Mouse (Mus musculus): ENCODE data around the gene Mus81. TPM values are rescaled to one million over a fixed set of nuclear protein-coding genes. Genes with fewer than 3 reads are reported as not detected.

The Mus81 gene
- polyA plus RNA-seq, 1 experiment from 2014 or later = 35.5 TPM

GRCm38 (mm10) chr19:5477668-5478300, 10.4 kb downstream of the Mus81 start:
- Histone ChIP-seq H3K4me2 (no peak overlapping the region), H3K27ac (no peak overlapping the region), H3K9ac (no peak overlapping the region), H3K4me3 (no peak overlapping the region), H3K4me1 (peaks cover 18% of the 10 kb centered on the region), H3K36me3 (peaks cover 55% of the 10 kb centered on the region), H3K9me3 (no peaks in the 10 kb centered on the region), H3K27me3 (no peaks in the 10 kb centered on the region)
- WGBS = 90% methylated on average over 18 of the region's 18 CpGs
- ATAC-seq (ENCODE audit: insufficient number of reproducible peaks, low FRiP score, low TSS enrichment, low read depth) = no peak

- peaks cover 18% of the 10 kb centered on the region for H3K4me1 ChIP-seq
- H3K27ac ChIP-seq = no peak overlapping the region
- H3K4me2 ChIP-seq = no peak overlapping the region
- no peaks in the 10 kb centered on the region for H3K9me3 ChIP-seq
- H3K27me3 ChIP-seq = no peaks in the 10 kb centered on the region
- WGBS = 81% methylated on average over 10 of the region's 10 CpGs
- ATAC-seq (ENCODE audit: insufficient number of reproducible peaks, low FRiP score, low TSS enrichment, low read depth) = no peak
- no peak overlapping the region for H3K9ac ChIP-seq
- H3K4me3 ChIP-seq = no peak overlapping the region
- H3K36me3 ChIP-seq = peaks cover 48% of the 10 kb centered on the region
Observed at GRCm38 (mm10) chr19:5477004-5477667, 11.1 kb downstream of the Mus81 start.

- peak overlapping the region; percentile 68 for H3K9ac ChIP-seq
- peak overlapping the region; percentile 90 for H3K27ac ChIP-seq
- H3K4me1 ChIP-seq = peaks cover 18% of the 10 kb centered on the region
- ATAC-seq (ENCODE audit: insufficient number of reproducible peaks, low FRiP score, low TSS enrichment, low read depth) = peak; percentile 12; the same call in 1 of the 2 replicates
- 14% methylated on average over 13 of the region's 13 CpGs for WGBS
- no peaks in the 10 kb centered on the region for H3K9me3 ChIP-seq
- peak overlapping the region; percentile 83 for H3K4me2 ChIP-seq
- peak overlapping the region; percentile 61 for H3K4me3 ChIP-seq
- peaks cover 29% of the 10 kb centered on the region for H3K36me3 ChIP-seq
- no peaks in the 10 kb centered on the region for H3K27me3 ChIP-seq
Observed at GRCm38 (mm10) chr19:5475069-5475714, 13.0 kb downstream of the Mus81 start.

DNA sequence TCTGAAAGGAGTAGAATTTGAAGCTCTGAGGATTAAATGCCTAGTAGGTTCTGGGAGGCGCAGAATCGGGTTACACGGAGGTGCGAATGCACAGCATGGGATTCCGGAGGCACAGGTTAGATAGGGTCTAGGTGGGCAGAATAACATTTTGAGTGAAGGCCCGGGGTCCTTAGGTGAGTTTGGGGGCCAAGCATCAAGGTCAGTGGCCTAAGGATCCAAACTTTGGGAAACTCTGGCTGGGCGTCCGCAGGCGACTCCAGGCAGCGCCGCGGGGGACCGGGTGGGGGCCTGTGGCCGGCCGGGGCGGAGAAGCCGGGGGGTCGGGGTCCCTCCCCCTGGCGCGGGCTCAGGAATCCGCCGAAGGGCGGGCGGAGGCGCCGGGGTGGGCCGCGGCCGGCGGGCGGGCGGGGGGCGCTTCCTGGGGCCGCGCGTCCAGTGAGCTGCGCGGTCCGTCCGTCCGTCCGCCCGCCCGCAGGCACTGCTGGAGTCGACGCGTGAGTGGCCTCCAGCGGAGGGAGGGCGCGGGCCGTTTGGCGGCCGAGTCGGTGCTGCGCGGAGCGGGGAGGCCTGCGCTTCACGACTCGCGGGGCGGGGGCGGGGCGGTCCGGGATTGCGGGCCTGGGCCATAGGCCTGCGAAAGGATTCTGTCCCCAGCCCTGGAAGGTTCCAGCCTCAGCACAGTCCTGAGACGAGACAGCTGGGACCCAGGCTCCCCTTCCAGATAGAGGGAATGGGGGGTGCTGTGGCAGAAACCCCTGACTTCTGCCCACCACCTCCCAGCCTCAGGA, 13.7 kb downstream of the Mus81 start:
- Histone ChIP-seq H3K36me3 (peaks cover 22% of the 10 kb centered on the region), H3K4me3 (peak overlapping the region; percentile 61), H3K4me1 (peaks cover 18% of the 10 kb centered on the region), H3K9ac (peak overlapping the region; percentile 68), H3K27ac (peak overlapping the region; percentile 90), H3K27me3 (no peaks in the 10 kb centered on the region), H3K9me3 (no peaks in the 10 kb centered on the region), H3K4me2 (peak overlapping the region; percentile 83)
- under 1% methylated on average over 61 of the region's 68 CpGs for WGBS
- peak; percentile 60 for ATAC-seq (ENCODE audit: insufficient number of reproducible peaks, low FRiP score, low TSS enrichment, low read depth)

DNA sequence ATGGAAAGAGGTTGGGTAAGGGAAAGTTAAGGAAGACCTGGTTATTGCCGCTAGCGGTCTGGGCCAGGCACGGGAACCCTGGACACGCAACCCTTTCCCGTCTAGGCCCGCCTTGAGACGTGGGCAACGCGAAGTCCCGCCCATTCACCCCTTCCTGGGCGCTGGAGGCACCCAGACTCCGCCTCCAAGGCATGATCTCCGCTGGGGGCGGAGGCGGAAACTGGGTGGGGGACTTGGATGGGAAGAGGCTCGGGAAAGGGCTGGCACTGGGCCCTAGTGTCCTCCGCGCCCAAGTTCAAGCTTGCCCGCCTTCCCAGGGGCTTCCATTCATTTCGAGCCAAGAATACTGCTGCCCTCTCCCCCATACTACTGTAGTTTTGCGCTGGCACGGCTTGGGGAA, 14.5 kb downstream of the Mus81 start, which contains the start of gene Efemp2:
TSS of gene Efemp2 (plus strand) at position 235 of the 400 bp plus-strand sequence.
- peaks cover 14% of the 10 kb centered on the region for H3K36me3 ChIP-seq
- under 1% methylated on average over 22 of the region's 22 CpGs for WGBS
- H3K4me3 ChIP-seq = peak within 1 kb of the TSS; percentile 61
- peaks cover 18% of the 10 kb centered on the region for H3K4me1 ChIP-seq
- peak within 1 kb of the TSS; percentile 90 for H3K27ac ChIP-seq
- H3K4me2 ChIP-seq = peak within 1 kb of the TSS; percentile 83
- H3K9me3 ChIP-seq = no peaks in the 10 kb centered on the region
- ATAC-seq (ENCODE audit: insufficient number of reproducible peaks, low FRiP score, low TSS enrichment, low read depth) = peak; percentile 67
- H3K9ac ChIP-seq = peak within 1 kb of the TSS; percentile 68
- H3K27me3 ChIP-seq = no peaks in the 10 kb centered on the region

- no peak overlapping the region for H3K4me3 ChIP-seq
- peaks cover 6% of the 10 kb centered on the region; the same call in 1 of the 2 replicates for H3K36me3 ChIP-seq
- H3K27me3 ChIP-seq = no peaks in the 10 kb centered on the region
- 74% methylated on average over 3 of the region's 3 CpGs for WGBS
- peak overlapping the region; percentile 90; the same call in 1 of the 2 replicates for H3K27ac ChIP-seq
- no peak for ATAC-seq (ENCODE audit: insufficient number of reproducible peaks, low FRiP score, low TSS enrichment, low read depth)
- no peak overlapping the region for H3K9ac ChIP-seq
- no peaks in the 10 kb centered on the region for H3K9me3 ChIP-seq
- peaks cover 23% of the 10 kb centered on the region for H3K4me1 ChIP-seq
- no peak overlapping the region for H3K4me2 ChIP-seq
Observed at GRCm38 (mm10) chr19:5472857-5473256, 15.3 kb downstream of the Mus81 start.

GRCm38 (mm10) chr19:5471846-5472245, 16.4 kb downstream of the Mus81 start:
- WGBS = 46% methylated on average over 5 of the region's 5 CpGs
- no peaks in the 10 kb centered on the region for H3K9me3 ChIP-seq
- ATAC-seq (ENCODE audit: insufficient number of reproducible peaks, low FRiP score, low TSS enrichment, low read depth) = no peak
- H3K9ac ChIP-seq = no peak overlapping the region
- no peak overlapping the region for H3K27ac ChIP-seq
- H3K4me2 ChIP-seq = no peak overlapping the region
- peaks cover 23% of the 10 kb centered on the region for H3K4me1 ChIP-seq
- peaks cover 9% of the 10 kb centered on the region for H3K36me3 ChIP-seq
- no peaks in the 10 kb centered on the region for H3K27me3 ChIP-seq
- no peak overlapping the region for H3K4me3 ChIP-seq

DNA sequence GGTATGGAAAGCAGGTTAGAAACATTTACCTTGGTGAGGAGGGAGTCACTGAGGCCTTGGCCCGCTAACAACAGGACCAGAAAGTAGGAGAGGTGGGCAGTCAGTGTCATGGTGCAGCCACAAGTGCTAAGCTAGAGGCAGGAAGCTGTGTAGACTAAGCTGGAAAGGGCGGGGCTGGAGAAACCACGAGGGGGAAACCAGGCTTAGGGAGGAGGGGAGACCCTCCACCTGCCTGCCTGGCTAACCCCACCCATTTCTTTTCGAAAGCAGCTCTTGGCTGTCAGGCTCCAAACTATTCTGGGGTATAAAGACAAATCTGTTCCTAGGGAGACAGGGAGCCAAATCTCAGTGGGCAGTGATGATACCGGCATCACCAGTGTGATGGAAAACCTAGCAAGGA, 19.8 kb downstream of the Mus81 start, which contains the start of gene Ctsw:
TSS of gene Ctsw (minus strand) at position 134 of the 400 bp plus-strand sequence.
- no peak within 1 kb of the TSS for H3K9ac ChIP-seq
- WGBS = 53% methylated on average over 5 of the region's 5 CpGs
- no peak within 1 kb of the TSS for H3K4me3 ChIP-seq
- H3K4me1 ChIP-seq = peaks cover 15% of the 10 kb centered on the region
- no peaks in the 10 kb centered on the region for H3K27me3 ChIP-seq
- ATAC-seq (ENCODE audit: insufficient number of reproducible peaks, low FRiP score, low TSS enrichment, low read depth) = no peak
- peaks cover 42% of the 10 kb centered on the region for H3K36me3 ChIP-seq
- 0 out of 2 replicates have a peak within 1 kb of the TSS, but pooled peaks have one; percentile 18 for H3K27ac ChIP-seq
- H3K9me3 ChIP-seq = no peaks in the 10 kb centered on the region
- no peak within 1 kb of the TSS for H3K4me2 ChIP-seq

GRCm38 (mm10) chr19:5466916-5467500, 21.2 kb downstream of the Mus81 start:
- peaks cover 54% of the 10 kb centered on the region for H3K36me3 ChIP-seq
- no peak for ATAC-seq (ENCODE audit: insufficient number of reproducible peaks, low FRiP score, low TSS enrichment, low read depth)
- H3K4me3 ChIP-seq = no peak overlapping the region
- H3K9ac ChIP-seq = no peak overlapping the region
- H3K27ac ChIP-seq = no peak overlapping the region
- 86% methylated on average over 6 of the region's 6 CpGs for WGBS
- H3K27me3 ChIP-seq = no peaks in the 10 kb centered on the region
- peaks cover 15% of the 10 kb centered on the region for H3K4me1 ChIP-seq
- H3K4me2 ChIP-seq = no peak overlapping the region
- no peaks in the 10 kb centered on the region for H3K9me3 ChIP-seq

- H3K27ac ChIP-seq = no peak overlapping the region
- peaks cover 60% of the 10 kb centered on the region for H3K36me3 ChIP-seq
- H3K4me3 ChIP-seq = no peak overlapping the region
- H3K9me3 ChIP-seq = no peaks in the 10 kb centered on the region
- no peak for ATAC-seq (ENCODE audit: insufficient number of reproducible peaks, low FRiP score, low TSS enrichment, low read depth)
- WGBS = 95% methylated on average over 8 of the region's 8 CpGs
- no peaks in the 10 kb centered on the region for H3K27me3 ChIP-seq
- H3K4me2 ChIP-seq = no peak overlapping the region
- H3K4me1 ChIP-seq = peaks cover 25% of the 10 kb centered on the region
- H3K9ac ChIP-seq = no peak overlapping the region
Observed at GRCm38 (mm10) chr19:5465037-5465436, 23.2 kb downstream of the Mus81 start.
